Mouse (Mus musculus) gastrocnemius, adult 8-10 months (tissue): ENCODE results near the gene Foxn1. TPM values are rescaled to one million over a fixed set of nuclear protein-coding genes. Genes with fewer than 3 reads are reported as not detected.

ENCODE experiments used
- DNase-seq, 2 experiments: peaks; one replicate each; pipeline ENCODE4 v3.0.0; 2022; ENCODE audit warnings: low spot score in 2 of 2
- total RNA-seq, 4 experiments: library from RNA; stranded (reverse); gene quantifications; 2 replicates each; pipeline ENCODE4 v1.2.4; 2022

The Foxn1 gene
- total RNA-seq, 4 experiments from 2014 or later, result not detected

DNA sequence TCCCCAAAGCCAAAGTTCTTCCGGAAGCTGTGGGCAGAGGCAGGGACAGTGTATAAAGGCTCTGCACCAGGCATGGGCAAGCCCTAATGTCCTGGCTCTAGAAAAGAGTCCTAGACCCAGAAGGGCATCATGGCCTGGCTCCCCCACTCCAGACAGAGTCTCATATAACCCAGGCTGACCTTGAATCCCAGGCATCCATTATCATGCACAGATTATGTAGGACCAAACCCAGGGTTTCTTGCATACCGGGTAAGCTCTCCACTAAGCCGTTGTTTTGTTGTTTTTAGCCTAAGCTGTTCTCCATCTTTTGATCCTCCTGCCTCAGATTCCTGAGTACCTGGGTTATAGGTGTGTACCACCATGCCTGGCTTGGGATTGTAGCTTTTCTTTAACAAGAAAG lies 14.6 kb upstream of the Foxn1 start:
- no peak for DNase-seq

DNA sequence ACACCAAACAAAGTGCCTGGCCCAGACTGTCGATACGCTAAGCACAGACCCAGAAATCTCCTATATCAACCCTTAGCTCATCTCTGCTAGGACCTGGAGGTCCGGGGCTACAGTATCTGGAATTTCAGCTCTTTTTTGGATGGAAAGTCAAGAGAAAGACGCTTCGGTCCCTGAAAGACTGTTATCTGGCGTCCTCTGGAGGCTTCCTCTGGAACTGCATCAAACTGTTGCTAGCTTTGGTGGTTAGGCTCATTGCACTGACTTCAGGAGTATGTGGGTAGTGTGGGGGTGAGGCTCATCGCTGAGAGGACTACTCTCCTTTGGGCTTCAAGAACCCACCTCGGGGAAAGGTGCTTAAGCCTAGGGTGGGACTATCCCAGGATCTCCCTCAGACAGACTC lies 13.3 kb upstream of the Foxn1 start:
- peak; percentile 28 to 34 for DNase-seq

DNA sequence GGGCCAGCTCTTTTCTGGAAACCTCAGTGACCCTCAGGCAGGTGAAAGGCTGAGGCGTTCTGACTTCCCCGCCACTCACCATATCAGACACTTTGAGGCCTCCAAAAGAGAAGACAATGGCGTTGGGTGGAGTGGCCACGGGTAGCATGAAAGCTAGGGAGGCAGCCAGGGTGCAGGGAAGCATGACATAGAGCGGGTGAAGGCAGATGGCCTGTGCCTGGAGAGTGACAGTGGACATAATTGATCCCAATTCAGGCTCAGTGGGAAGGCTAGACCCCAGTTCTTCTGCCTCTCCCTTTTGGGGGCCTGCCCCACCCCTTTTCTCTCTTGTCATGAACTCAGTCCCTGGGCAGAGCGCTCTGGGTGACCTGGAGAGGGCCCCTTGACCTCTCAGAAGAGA lies 11.9 kb upstream of the Foxn1 start:
- DNase-seq, result no peak

DNA sequence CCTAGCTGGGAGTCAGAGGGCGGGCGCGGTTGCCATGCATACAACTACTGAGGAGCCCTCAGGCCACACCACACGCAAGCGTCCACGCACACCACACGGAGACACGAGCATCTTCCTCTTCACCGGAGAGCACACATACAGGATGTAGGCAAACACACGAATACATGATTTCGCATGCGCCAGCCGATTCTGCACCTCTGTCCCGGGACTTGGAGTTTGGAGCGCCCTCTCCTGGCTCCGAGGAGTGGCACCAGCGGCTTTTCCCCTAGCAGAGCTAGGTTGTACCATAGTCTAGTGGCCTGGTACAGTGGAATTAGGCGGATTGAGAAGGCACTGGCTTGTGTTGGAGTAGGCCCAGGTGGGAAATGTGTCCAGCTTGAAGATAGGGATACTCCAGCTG lies 11.0 kb upstream of the Foxn1 start:
- peak; percentile 12 to 26 for DNase-seq

DNA sequence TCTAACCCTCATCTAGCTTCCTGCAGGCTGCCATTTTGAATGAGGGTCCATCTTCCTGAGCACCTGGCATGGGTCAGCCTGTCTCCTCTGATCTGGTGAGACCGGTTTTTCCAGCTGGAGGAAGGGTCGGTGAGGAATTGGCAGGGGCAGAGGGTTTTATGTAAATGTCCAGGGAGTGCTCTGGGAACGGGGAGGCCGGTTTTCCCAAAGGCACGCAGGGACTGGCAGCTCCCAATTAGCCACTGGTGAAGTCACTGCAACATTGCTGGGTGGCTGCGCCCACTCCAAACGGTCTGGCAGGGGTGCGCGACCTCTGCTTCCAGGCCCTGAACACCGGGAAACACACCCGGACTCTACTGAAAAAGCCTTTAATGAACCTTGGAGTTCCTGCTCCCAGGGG lies 10.6 kb upstream of the Foxn1 start:
- DNase-seq, result no peak

DNA sequence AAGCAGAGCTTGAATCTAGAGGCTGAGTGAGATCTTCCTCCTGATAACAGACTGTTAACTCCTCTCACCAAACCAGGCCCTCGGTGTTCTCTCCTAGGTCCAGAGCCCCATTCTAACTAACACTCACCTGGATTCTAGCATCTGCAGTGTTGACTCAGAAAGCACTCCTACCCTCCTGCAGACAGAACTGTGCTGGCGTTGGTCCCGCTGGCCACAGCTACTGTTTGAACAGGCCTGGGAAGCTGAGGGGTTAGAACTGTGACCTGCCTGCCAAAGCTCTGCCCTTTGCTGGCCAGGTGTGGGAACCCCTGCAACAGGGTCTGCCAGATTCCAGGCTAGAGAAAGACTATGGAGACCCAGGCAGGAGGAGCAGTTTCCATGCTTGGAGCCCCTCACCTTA lies 6.4 kb upstream of the Foxn1 start:
- no peak for DNase-seq

DNA sequence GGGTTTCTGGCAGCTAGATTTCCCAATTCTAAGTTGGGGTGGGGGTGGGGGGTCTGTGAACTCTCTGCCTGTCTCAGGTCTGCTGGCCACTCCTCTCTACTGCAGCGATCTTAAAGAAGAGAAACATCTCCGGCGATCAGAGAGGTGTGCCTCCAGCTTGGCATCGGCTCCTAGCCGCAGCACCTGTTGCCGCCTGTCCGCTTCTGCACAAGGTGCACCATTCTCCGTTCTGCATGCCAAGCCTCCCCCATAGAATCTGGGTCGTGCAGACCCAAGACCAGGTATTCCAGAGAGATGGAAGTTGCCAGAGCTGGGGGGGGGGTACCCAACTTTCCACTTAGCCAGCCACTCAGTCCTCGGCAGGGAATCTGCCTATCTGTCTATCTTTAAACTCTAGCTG lies 582 bp downstream of the Foxn1 start:
- no peak for DNase-seq

DNA sequence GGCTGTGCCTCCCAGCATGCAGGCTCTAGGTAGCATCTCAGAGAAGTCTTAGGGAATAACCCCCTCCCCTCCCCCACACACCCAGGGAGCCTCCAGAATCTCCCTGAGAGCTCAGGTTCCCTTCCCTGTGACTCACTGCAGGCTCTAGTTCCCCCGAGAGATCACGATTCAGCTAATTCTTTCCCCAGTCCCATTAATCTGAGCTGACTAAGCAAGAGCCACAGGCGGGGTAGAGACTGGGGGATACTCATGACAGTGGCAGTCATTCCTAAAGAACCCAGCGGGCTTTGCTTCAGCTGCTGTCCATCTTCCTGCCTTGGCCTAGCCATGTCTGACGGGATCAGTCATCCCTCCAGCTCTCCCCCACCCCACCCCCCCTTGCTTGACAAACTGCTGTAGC lies 3.7 kb downstream of the Foxn1 start:
- no peak for DNase-seq

DNA sequence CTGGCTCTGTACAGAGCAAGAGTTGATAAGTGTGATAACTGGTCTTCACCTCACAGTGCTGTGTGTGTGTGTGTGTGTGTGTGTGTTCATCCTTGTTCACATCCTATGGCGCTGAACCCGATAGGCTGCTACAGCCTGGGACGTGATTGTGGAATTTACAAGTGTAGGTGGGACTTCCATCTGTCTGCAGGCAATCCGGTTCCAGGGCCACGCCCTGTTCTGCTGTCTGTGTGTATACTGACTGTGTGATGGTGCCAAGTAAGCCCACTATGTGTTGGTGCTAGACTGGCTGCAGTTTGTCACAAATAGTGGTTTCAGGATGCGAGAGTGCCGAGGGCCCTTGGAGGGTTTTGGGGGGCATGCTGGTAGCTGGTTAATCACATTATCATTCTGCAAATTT lies 4.1 kb downstream of the Foxn1 start:
- no peak for DNase-seq

DNA sequence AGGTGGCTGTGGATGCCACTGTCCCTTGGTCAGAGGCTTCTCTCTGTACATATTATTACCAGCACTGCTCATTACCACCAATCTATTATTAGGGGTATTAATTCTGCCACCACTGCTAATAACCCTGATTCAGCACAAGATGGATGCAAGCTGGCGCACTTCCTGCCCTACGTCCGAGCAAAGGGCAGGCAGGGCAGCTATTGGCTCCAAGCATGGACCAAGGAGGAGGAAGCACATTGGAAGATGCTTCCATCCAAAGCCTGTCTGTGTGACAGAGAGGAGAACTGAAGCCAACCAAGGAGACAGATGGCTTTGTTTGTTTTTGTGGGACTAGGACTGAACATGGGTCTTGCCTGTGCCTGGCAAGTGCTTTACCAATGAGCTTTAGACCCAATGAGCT lies 5.4 kb downstream of the Foxn1 start:
- DNase-seq, result no peak

DNA sequence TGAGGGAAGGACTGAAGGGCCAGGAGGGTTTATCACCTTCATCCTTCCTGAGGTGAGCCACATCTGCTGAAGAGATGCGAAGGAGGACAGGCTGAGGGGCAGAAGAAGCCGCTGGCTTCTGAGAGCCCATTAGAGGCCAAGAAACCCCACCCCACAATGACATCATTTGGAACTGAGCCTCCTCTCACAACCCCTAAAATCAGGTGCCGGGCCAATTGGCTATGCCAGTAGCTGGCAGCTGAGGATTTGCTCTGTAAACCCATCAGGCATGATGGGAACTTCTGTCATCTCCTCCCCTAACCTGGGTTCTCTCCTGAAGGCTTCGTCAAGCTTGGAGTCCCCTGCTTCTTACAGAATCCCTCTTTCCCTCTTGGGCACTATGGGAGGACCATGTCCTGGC lies 6.0 kb downstream of the Foxn1 start:
- no peak for DNase-seq

DNA sequence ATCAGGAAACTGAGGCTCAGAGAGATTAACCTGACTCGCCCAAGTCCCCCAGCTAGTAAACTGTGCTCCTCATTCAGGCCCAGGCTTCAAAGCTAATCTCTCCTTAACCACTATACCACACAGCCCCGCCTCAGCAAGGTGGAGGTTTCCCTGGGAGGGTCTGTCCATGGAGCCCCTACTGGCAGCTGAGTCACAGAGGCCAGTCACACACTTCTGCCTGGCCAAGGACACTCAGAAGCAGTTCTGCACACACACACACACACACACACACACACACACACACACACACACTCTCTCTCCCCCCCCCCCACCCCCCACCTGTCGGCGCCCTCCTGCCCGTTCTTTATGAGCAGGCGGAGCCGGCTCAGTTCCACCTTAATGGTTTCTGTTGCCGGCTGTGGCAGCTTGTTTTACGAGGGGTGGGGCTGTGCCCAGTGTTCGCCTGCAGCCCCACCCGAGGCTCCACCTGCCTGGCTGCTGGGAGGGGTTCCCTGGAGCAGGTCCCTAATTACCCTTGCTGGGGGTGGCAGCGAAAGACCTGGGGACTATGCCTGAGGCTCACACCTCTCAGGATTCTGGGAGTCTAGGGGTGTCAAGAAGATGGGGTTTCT lies 8.7 kb downstream of the Foxn1 start:
- no peak for DNase-seq

DNA sequence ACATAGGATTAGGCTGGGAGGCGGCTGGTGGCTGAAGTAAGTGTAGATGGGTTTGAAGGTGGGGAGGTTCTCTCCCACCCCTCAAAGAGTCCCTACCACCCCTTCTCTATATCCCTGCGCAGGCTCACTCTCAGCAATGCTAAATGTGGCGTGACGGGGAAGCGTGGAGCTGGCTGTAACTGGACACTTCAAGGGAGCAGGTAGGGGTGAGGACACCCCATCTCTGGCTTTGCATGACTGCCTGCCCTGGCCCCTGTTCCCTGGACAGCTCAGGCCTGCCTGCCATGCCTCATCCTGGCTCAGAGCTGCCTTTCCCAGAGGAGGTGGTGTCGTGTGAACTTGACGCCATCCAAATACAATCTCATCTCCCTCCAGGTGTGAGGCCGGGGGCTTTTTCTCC lies 12.2 kb downstream of the Foxn1 start:
- DNase-seq, result no peak

DNA sequence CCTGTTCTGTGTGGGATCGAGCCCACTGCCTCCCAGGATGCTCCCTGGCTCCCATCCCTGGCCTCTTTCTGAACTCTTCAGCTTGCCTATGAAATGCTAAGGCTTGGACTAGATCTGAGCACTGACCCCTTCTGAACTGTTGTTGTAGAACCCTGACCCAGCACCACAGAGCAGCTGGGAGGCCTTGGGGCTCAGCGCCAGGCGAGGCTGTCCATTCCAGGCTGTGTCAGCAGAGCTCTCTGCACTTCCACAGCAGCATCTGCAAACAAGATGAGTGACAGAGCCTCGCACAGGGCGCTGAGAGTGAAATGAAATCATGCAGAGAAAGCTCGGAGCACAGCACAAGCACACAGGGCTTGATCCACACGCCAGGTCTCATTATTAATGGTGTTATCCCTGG lies 13.7 kb downstream of the Foxn1 start:
- no peak for DNase-seq

DNA sequence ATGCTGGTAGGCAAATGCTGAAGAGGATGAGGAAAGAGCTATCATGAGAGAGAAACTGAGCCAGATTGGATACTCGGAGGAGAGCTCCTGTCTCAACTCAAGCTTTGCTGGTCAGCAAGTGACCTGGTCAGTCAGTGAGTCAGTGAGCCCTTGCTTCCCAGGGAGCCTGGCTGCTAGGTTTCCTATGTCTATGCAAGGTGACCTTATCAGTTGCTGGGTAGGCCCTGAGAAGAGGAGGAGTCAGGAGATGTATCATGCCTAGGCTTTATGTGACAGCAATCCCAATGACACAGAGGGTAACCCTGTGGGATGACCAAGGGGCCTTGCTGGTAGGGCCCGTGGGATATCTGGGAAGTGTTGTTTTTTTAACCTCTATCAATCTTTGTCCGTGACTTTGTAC lies 14.2 kb downstream of the Foxn1 start:
- DNase-seq, result no peak

DNA sequence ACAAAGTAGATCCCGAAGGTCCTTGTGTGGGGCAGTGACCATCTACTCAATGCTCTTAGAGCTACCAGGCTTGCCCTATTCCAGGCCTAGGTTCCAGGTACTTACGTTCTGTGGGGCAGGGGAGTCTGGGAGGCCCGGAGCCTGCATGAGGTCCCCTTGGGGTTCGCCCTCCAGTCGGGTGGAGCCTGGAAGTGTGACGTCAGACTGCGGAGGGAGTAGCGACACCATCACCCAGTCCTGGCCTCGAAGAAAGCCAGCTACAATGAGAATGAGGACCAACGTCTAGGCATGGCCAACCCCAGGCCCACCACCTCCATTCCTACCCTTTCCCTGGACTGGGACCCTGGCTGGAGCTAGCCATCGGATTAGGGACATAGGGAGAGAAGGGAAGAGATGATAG lies 14.6 kb downstream of the Foxn1 start:
- no peak for DNase-seq

DNA sequence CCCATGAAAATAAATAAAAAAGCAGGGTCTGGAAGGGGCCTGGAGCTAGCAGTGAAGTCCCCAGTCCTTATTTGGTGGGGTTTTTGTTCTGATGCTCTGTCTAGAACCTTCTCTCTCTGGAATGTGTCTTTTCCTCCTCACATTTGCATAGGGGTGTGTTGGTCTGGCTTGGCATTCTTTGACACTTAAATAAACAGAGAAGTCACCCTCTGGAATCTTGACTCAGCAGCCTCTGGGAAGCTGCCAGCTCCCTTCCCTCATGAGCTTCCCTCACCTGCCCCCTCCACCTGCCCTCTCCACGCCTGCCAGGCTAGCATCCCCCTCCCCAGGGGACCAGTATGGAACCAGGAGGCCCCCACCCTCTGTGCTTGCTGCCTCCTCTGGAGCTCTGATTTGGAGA lies 16.0 kb downstream of the Foxn1 start:
- no peak for DNase-seq

DNA sequence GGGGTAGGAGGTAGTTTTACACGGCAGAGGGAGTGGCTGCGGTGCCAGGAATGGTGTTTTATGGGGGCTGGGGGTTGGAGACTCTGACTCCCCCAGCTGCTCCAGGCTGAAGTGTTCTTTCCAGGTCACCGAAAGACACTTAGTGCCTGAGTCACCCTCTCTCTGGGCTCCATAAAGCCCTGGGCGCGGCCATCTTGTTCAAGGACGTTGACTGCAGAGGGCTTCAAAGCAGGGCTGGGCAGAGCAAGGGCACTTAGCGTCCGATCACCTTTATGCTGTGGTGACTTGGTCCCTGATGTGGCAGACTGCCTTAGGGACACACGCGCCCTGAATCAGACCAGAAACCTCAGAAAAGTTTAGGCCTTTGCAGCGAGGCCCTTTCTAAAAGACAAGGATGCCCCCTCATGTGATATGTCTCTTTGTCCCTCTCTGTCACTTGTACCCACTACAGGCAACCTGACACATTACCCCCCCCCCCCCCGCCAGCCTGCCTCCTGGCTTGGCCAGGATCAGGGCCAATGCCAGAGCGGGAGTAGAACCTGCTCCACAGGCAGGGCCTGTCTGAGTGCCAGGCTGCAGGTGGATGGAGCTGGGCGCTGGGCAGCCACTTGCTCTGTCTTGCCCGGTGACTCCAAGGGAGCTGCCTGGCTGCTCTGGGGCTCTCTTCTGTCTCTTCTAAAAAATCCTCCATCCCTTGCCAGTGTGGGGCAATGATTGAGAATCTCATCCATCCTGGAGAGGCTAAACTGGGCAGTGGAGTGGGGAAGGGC lies 18.7 kb downstream of the Foxn1 start:
- DNase-seq, result no peak

DNA sequence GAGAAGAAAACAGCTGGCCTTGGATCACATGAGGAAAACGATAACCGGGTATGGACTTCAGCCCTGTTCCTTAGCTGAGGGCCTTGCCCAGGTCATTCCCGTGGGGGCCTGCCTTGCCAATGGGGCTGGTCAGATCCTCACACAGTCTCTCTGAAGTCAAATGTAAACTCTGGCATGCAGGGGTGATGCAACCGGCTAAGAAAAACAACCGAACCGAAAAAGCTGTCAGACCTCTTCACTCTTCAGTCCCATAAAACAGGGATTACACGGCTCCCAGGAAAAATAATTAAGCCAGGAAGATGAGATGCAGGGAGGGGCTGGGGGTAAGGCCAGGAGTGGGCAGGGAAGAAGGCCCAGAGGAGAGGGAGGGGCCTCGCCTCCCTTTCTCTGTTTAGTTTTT lies 22.3 kb downstream of the Foxn1 start:
- no peak for DNase-seq

DNA sequence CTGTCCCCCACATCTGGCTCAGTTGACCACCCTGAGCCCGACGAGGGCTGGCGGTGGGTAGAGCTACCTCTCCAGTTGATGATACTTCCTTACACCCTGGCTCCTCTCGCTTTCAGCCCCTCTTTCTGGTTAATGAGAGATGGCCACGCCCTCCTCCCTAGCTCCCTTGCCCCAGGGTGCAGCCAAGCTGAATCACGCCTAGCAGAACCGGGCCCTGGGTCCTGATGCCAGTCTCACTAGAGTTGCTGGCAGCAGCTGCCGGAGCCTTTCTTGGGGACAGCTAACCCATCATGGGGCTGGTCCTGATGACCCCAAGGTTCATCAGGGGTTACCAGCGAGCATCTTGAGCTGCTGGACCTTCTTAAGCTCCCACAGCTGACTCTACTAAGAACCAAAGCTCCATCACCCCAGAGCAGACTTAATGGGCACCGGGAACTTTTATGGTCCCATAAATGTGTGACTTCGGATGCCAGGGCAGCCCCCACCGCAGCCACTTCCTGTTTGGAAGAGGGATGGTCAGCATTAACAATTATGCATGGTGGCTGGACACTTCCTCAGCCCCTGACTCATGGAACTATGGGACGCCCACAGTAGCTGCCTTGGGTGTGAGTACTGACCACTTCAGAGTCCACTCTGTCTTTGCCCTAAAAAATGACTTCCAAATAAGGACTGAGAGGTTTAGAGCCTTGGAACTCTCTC lies 22.9 kb downstream of the Foxn1 start:
- DNase-seq, result no peak

DNA sequence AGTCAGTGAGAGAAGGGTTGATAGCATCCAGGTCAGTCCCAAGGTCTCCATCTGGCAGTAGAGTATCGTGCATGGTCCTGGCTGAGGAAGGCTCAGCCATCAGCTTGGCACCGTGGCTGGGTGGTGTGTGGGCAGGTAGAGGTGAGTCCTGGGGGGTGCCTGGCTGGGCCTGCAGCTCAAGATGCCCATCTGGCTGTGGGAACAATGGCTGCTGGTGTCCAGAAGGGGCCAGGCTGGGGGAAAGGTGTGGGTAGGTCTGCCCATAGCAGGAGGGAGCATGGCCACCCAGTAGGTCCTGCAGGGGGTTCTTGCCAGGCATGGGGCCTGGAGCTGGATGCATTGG lies 25.6 kb downstream of the Foxn1 start:
- no peak for DNase-seq

DNA sequence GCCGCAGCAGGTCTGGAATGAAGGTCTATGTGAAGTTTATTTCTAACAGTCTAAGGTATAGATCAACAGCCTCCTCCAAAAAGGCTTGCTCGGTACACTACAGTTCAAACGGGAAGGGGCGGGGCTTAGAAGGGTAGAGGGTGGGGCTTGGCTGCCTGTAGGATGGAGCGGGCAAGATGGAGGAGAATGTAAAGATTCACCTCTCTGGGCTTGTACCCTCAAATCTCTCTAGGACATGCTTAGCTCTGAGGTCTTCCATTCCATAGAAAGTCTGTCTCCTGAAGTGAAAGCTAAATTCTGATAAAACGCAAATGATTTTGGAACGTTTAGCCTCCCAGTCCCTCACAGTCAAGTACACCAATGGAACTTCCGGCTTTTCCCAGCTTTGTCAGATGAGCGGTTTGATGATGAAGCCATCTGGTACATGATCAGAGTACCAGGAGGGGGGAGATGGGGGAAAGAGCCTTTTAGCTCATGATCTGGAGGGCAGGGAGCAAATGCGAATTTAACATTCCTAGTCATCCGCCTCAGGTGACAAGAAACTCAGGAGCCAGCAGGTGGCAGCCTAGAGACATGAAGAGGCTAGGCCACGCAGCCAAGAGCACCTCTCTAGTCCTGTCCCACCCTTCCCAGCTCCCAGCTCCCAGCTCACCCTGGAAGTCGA lies 26.1 kb downstream of the Foxn1 start:
- peak in 1 of 2 experiments; percentile 49 for DNase-seq
